Mouse (Mus musculus) right cerebral cortex, adult 2 months (tissue): ENCODE results near the gene Bcl2l14.
A peak's percentile ranks its signal among the peaks of the same experiment; 100 is the strongest.

Source experiments
- DNase-seq, 2 experiments: peaks; one replicate each; pipeline ENCODE4 v3.0.0; 2021 to 2022; ENCODE audit warnings: low spot score in 2 of 2

The Bcl2l14 gene

GRCm38 (mm10) chr6:134442219-134442618 lies 46.1 kb downstream of the Bcl2l14 start:
- DNase-seq, result no peak

DNA sequence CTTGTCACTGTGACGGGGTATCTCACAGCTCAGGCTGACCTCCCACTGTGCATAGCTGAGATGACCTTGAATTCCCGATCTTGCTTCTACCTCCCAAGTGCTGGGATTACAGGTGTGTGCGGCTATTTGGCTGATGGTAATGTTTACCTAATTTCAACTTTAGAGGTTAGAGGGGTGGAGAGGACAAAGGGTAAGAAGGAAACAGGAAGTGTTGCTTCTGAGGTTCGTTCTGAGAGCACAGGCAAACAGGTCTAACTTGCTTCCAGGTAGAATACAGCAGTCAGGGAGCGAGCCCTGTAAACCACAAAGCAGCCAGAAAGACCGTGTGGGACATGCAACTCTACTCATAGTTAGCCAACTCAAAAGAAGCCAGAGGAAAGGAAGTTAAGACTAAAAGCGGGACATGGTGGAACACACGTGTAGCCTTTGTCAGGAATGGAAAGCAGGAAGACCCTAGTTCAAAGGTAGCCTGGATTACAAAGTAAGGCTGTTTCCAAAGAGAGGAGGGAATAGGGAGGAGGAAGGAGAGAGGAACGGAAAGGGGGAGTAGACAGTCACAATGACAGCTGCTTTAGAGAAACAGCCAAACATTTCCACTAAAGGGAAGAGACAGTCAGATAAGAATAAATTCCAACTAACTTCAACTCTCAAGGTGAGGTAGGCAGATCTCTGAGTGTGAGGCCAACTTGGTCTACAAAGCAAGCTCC lies 47.2 kb downstream of the Bcl2l14 start:
- DNase-seq, result no peak

GRCm38 (mm10) chr6:134443925-134444324 lies 47.8 kb downstream of the Bcl2l14 start:
- DNase-seq, result no peak

DNA sequence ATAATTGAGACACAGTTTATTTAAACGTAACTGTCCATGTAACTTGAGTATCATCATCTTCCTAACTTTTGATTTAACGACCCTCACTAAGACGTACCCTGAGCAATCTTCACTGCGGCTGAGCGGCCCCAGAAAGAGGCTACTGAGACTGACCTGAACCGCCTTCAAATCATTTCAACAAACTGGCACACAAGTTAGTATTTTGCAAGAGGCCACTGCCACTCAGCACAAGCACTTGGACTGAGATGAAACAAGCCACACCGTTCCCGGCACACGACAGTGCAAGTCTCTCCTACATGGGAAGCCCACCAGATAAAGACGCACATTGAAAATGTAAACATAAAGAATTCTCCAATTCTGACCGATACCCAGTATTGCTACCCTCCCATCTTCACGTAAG lies 52.3 kb downstream of the Bcl2l14 start:
- no peak for DNase-seq

DNA sequence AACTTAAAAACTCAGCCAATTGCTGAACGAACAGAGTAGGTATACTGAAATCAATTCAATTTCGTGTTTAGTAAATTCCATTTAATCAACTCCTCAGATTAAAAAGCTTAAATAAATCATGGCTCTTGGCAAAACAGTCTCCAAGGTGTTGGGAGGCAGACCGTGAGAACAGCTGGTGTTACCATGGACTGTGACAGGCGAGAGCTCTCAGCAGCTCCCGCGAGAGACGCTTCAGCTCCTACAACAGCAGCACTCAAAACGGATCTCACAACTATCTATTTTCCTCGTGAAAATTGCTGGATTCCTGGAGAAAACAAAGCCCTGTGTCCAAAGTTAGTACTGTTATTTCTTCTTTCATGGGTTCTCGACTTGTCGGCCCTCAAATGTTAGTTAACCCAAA lies 53.8 kb downstream of the Bcl2l14 start:
- DNase-seq, result peak; percentile 41 to 52

DNA sequence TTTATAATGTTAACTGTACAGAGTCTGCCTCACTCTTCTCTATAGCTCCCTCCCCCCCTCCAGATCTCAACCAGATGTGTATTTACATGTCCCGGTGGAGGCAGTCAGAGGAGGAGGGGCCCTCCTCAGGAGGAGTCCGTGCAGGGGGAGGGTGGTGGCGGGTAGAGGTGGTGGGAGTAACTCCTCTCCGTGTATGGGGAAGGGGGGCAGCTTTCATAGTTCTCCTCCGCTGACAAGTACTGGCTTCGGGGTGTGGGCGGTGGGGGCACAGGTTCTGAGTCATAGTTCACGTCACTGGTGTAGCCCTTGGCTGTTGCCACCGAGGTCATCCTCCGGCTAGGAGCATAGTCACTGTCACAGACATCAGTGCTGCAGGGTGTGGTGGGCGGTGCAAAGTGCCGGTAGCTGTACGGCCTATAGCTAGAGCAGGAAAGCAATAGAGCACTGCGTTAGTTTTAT lies 54.6 kb downstream of the Bcl2l14 start:
- DNase-seq, result peak; percentile 45

- no peak for DNase-seq
Observed at GRCm38 (mm10) chr6:134454093-134454492, 58.0 kb downstream of the Bcl2l14 start.

- no peak for DNase-seq
Observed at GRCm38 (mm10) chr6:134458376-134458775, 62.3 kb downstream of the Bcl2l14 start.

GRCm38 (mm10) chr6:134461175-134461574 lies 65.1 kb downstream of the Bcl2l14 start:
- no peak for DNase-seq

DNA sequence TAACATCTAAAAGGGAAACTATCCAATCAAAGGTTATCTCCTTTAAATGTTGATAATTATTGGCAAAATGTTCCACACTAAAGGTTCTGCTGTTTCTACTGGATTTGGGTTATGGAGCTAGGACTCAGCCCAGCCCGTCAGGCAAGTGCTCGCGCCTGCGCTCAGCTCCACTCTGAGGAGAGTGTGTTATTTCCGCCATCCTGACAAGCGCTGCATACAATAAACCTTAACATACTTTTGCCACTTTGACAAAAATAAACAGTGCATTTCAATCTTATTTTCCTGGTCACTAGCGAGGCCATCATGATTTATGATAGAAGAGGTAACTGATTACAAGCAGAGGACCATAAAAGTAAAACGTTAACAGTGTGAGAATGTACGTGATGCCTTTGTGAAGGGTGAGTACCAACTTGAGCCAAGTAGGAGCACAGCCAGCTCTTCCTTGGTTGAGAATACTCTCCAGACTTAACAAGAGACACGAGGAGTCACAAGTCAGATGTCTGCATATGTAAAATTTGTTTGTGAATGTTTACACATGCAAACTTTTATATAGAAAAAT lies 70.6 kb downstream of the Bcl2l14 start:
- no peak for DNase-seq

DNA sequence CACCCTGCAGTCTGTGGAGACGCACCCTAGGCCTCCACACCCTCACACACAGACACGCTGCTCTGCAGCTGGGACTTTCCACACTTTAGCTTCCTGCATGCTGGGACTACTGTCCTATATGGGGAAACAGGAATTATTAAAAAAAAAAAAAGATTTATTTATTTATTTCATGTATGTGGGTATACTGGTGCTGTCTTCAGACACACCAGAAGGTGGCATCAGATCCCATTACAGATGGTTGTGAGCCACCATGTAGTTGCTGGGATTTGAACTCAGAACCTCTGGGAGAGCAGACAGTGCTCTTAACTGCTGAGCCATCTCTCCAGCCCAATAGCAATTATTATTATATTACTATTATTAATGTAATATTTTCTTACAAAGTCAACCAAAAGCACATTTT lies 73.2 kb downstream of the Bcl2l14 start:
- no peak for DNase-seq

DNA sequence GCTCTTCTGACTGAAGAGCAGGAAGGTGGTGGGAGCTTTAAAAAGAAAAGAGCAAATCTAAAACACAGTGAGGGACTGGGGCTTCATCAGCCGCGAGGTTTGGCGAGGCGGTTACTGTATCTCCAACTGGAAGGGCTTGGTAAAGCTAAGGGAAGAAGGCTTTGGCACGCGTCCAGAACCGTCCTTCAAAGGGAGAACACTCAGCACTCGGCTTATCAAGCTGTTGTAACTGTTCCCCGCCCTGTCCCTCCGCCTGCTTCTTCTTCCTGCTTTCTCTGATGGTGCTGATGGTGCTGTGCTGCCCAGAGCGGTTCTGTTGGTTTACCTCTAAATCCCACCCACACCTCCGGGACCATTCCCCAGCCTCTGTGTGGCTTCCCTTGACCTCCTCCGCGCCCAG lies 74.7 kb downstream of the Bcl2l14 start:
- peak; percentile 39 to 55 for DNase-seq

- no peak for DNase-seq
Observed at GRCm38 (mm10) chr6:134473143-134473561, 77.0 kb downstream of the Bcl2l14 start.

DNA sequence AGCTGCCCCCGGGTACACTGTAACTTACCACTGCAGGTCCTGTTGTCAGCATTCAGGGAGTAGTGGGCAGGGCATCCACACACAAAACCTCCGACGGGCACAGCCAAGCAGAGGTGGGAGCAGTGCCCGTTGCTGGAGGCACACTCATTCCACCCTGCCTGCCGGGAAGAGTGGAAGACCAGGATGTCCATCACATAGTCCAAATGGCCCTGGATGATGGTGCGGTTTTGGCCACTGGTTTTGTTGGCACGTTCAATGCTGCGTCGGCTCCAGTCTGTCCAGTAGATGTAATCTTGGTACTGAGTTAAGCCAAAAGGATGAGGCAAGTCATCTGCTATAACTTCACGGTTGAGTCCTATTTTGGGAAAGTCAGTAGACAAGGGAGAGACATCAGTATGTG lies 83.4 kb downstream of the Bcl2l14 start:
- DNase-seq, result no peak

DNA sequence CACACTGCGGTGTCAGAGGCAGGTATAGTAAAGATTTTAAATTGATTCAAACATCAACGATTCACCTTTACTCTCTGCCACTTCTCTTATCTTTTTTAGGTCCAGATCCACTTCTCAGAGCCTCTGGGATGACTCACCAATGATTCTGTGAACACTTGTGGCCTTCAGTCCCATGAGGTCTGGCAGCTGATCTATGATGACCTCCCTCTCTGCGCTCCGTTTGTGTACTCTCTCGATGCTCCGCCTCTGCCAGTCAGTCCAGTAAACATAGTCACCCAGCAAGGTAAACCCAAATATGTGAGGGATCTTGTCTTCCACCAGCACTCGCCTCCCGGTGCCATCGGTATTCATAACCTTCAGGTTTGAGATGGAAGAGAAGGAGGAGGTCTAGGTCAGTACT lies 90.2 kb downstream of the Bcl2l14 start:
- DNase-seq, result no peak
